Mouse (Mus musculus) liver (tissue): Measurements from ENCODE around the gene Clybl.

ENCODE experiments used
- DNase-seq: peaks from one replicate; pipeline ENCODE4 v3.0.0-alpha.2; 2020; ENCODE audit warnings: mixed read lengths

Gene Clybl

DNA sequence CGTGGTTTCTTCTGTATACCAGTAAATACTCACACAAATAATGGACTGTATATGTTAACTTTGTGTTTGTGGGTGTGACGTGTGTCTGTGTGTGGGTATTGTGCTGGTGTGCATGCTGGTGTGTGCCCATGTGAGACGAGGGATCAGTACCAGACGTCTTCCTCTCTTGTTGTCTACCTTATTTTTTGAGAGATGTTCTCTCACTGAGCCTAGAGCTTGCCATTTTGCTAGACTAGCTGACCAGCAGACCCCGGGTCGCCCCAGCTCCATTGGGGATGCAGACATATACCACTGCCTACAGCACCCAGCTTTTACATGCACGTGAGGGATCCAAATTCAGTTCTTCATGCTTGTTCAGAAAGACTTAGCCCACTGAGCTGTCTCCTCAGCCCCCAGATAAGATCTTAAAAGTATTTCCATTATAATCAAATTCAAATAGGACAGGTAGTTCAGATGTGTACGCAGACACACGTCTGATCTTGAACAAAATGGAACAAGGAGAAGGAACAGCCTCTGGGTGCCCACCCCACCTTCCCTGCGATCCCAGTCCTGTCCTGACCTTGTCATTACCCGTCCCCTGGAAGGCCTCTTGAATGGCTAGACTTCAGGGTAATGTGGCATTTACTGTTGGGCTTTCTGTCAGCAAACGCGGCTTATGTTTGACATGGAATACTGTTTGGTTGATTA is 208.3 kb downstream of the Clybl start:
- DNase-seq, result no peak

DNA sequence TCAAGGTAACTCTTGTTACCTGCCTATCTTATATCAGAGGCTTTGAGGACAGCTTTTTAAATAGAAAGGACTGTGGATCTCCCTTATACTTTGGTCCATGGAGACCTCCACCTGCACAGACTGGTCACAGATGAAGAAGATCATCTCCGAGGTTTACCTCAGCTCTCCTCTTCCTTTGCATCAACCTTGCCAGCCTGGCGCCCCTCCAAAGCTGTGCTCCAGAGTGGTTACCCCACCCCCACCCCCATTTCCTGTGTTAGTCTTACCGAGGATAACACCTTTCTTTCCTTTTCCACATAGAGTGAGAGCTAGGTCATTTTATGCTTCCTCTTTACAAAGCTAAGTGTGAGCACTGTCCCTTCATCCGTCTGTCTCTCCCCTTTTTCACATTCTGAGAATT is 209.4 kb downstream of the Clybl start:
- no peak for DNase-seq

- no peak for DNase-seq
Observed at GRCm38 (mm10) chr14:122393119-122393518, 211.6 kb downstream of the Clybl start.

- no peak for DNase-seq
Observed at GRCm38 (mm10) chr14:122398676-122399075, 217.2 kb downstream of the Clybl start.

DNA sequence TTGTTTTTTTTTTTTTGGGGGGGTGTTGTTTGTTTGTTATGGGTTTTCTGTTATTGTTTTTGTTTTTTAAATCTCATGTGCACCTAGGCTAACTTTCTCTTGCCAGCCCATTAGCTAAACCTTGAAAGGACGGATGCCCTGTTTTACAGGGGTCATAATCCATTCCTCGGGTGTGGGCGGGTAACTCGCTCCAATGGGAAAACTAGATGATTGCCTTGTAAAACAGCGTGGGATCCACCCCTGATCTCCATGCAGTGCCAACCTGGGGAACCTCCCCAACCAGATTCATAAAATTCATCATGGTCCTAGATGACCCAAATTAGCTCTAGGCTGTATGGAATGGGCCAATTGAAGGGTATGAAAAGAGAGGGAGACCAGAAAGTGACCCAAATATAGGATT is 218.4 kb downstream of the Clybl start:
- no peak for DNase-seq

GRCm38 (mm10) chr14:122401886-122402285 is 220.4 kb downstream of the Clybl start:
- no peak for DNase-seq

DNA sequence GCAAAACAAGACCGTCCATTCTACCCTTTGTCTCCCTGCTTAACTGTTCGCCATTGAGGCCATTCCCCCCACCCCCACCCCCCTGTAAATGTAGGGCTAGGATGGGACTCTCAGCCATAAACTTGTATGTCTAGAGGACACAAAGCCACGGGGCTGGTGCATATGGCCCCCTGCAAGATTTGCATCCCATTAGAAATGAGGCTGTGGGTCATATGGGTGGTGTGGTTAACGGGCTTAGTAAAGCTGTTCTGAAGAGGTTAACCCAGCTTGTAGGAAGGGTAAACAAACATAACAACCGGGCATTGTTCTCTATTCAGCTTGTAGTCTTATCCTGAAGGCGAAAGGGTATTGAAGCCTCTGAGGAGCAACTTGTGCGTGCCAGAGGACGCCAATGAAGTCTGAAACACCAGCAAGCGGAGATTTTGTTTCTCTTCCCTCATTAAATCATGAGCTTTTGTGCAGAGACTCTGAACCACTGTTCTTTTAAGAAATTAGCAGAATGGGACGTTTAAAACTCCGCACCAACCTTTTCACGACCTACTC is 221.3 kb downstream of the Clybl start:
- DNase-seq, result no peak

DNA sequence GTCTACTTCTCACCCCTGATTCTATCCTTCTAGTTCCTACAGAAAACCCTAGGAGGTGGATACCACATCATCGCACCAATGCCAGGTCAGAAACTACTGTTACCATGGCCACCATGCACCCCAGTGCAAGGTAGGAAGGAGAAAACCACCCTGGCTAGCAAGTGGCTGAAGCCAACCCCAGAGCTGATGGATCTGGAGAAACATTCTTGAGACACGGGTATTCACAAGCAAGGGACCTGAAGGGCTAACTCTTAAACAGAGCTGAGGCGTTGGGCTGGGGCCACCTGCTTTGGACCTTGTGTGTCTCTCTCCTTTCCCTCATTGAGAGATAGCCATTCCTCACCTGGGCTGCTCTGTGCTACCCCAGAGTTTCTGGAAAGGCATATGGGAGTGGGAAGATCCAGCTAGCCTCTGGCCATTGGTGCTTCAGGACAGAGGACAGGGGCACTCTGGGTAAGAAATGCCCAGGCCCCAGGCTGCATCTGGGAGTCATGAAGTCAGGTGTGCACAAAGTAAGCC is 222.0 kb downstream of the Clybl start:
- no peak for DNase-seq

GRCm38 (mm10) chr14:122404596-122405154 is 223.2 kb downstream of the Clybl start:
- DNase-seq, result no peak

DNA sequence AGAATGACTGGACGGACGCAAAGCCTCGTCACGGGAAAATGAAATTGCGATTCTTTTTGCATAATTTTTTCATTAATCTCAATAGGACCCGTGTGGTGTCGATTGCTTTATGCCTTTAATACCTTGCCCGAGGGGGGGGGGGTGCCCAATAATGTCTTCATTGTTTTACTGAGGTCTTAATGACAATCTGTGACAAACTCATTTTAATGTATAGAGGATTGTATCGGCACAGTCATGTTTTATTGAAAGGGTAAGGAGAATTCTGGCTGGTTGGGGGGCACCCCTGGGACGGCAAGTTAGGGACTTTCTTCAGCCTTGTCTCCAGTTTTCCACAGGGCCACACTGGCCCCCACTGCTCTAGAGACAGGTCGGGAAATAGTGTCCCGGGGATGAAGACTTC is 223.7 kb downstream of the Clybl start:
- no peak for DNase-seq

DNA sequence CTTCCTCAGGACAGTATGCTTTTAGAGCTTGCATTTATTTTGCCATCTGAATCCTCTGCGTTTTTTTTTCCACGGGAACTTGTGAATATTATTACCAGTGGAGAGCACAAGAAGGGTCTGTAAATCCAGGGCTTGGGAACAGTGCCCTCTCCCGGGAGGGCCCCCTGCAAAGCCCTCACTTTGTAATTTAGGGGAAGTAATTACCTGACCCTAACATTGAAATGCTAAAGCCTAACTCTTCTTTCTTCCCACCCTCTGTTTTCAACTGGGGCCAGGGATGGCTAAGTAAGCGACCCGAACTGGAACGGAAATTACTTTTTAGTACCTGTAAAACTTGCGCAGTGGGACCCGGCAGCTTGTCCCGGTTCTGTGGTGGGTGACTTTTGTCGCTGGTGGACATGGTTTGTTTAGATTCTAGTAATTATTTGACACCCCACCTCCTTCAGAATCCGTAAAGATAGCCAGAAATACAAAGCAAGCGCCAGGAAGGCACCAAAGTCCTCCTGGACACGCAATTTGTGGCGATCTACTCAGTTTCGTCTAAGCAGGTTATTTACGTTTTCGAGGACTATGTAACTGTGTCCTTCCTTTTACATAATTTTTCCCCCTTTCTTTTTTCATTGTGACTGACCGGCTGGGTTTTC is 224.5 kb downstream of the Clybl start:
- DNase-seq, result no peak

DNA sequence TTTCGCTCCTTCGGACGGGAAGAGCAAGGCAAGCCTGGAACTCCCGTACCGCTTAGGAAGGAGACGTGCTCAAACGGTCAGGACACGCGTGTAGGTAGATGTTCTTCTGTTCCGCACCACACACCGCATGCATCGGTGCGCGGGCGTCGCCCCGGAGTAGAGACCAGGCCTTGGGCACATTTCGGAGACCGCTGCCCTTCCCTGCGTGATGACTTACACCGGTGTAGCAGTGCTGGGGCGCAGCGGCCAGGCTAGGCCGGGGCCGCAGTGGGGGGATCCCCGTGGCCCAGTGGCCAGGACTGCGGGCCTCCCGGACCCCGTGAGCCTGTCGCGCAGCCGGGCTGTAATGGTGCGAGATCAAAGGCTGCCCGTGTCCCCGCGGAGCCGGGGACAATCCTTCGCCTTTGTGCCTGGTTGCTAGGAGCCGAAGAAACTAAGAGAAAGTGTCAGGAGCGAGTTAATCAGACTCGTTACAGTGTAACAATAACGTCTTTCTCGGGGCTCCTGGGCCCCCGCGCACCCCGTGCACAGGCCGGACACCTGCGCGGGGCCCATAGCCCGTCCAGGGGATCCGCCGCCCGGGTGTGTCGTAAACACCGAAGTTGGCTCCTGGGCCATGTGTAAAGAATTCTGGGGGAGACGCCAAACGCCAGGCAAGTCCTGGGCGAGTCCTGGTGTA is 225.2 kb downstream of the Clybl start:
- no peak for DNase-seq

DNA sequence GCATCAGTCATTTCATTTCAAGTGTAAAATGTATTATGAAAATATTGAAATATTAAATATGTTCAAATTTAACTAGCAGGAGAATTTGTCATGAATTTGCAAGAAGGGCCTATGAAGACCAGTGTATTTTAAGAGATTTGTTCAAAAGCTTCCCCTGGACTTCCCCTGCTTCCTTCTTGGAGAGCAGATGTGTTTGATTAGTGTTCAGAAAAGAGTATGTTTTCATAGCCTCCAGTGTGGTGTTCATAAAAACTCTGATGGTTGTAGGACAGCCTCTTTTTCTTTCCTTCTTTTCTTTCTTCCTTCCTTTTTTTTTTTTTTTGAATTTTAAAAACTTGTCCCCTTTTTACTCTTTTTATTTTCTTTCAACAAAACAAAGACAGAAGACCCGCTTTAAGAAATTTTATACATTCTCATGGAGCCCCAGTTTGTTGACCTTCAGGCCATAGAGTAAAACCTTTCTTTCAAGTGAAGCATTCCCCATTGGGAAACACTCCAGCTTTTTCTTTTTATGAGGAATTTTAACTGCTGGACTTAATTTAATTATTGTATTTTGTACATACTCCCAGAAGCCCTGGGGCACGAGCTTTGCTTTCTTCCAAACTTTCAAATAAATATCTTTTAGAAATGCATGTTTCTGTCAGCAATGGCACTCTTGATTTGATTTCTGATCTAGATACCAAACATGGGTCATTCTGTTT is 231.5 kb downstream of the Clybl start:
- no peak for DNase-seq

DNA sequence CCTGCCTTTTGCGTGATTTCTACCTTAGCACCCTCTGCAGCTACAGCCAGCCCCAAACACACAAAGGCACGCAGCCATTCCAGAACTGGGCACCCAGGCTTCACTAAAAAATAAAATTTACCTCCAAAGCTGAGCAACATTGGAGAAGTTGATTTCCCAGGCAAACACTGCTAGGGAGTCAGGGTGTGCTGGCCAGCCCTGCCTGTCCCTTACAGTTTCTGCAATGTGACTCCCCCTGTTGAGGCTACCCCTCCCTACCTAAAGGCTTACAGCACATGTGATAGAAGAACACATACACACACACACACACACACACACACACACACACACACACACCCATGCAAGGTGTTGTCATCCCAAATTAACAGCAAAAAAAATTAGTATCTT is 232.0 kb downstream of the Clybl start:
- DNase-seq, result no peak

- DNase-seq, result no peak
Observed at GRCm38 (mm10) chr14:122414786-122415185, 233.3 kb downstream of the Clybl start.

DNA sequence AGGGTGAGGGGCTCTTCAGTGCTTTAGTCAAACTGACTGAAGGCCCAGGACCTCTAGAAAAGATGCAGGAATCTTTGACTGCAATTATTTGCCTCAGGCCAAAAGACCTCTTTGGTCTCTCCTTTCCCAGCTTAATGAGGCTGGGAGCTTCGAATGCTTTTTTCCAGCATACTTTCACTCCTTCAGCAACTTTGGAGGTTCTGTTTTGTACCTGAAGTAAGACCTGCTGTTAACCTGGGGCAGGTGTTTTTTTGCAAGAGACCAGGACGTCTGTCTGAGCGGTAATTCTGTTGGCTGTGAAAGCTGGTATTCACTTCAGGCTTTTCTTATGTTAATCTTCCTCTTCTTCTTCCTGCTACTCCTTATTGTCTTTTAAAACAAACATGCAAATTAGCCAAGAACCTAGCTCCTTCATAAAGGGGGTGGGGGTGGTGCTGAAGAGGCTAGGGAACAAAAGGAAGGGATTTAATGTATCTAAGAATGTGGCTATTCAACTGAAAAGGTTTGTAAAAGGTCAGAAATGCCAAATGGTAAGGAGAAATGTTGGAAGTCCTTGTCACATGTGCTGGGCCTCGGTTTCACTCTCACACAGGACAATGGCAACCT is 234.8 kb downstream of the Clybl start:
- no peak for DNase-seq

DNA sequence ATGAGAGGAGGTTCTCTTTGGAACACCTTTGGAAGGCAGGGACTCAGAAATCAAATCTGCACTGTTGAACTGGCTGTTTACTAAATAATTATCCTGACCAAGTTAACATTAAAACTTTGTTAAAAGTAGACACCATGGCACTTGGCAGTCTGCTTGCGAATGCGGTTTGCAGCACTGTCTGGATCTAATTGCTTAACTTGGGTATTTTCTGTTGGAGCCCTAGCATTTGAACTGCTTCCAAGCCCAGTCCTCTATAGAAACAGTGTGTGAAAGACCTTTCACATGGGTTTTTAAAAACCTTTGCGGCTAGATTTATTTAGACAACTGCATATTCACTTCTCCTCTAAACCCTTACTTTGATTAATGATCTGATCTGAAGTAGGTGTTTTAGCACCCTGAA is 242.9 kb downstream of the Clybl start:
- DNase-seq, result no peak

- DNase-seq, result no peak
Observed at GRCm38 (mm10) chr14:122426529-122427203, 245.2 kb downstream of the Clybl start.

DNA sequence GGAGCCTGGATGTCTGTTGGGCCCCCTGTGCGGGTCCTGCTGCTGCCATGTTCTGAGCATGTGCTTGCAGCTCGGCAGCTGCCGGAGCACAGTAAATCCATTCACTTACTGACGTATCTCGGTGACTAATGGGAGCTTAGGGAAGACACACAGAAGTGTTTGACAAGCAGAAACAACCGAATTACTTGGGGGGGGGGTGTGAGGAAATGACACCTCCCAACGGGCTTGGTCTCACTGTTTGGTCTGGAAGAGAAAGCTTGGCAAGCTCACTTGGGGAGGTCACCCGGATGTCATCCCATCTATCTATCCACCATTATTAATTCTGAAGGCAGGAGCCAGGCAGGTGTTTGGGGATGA is 245.7 kb downstream of the Clybl start:
- DNase-seq, result no peak

DNA sequence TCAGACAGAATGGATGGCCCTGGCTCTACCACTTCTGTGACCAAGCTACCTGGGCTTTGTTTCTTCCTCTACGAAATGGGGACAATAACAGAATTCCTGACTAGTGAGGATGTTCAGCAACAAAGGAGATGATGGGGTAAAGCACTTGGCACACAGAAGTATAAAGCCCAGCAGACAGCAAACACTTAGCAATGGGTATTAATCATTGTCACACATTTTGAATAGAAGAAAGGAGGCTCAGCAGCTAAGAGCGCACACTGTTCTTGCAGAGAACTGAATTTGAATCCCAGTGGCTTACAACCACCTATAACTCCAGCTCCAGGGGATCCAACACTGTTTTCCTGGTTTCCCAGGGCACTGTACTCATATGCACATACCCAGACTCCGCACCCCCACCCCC is 246.2 kb downstream of the Clybl start:
- no peak for DNase-seq

DNA sequence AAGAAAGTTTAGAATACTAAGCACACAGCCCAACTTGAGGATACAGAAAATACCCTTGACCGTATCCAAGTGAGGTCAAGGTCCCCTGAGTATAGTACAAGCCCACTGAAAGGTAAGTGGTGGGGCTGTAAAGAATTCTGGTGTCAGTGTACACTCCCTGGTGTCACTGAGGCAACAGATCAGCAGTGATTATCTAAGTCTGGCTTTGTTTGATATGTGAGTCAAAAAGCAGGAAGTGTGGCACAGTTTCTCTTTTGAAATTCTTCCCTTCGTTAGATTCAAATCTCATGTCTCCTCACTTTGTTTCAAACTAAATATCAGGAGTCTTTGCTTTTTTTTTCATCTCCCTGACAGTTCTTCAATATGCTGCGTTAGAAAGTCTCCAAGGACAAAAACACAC is 251.1 kb downstream of the Clybl start:
- DNase-seq, result no peak

- DNase-seq, result no peak
Observed at GRCm38 (mm10) chr14:122434039-122434438, 252.5 kb downstream of the Clybl start.
